Mouse (Mus musculus): ENCODE data around the gene Pjvk. TPM values are rescaled to one million over a fixed set of nuclear protein-coding genes. Genes with fewer than 3 reads are reported as not detected.

Gene Pjvk
- total RNA-seq, 1 experiment from 2014 or later = not detected

DNA sequence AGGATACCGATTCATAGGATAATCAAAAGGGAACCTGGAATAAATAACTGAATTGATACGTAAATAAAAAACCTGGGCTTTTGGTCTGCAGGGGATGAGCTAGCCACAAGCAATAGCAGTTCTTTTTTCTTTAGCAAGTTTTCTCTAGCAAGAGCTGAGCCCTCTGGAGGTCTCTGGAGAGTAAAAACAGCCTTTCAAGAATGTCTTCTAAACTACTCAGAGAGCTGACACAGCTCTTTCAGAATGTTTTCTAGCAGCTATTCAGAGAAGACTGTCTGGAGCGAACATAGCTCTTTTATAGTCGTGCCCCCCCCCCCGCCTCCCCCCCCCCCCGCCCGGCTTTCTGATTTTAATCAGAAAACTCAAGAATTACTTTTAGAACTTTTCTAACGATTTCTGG, 11.1 kb downstream of the Pjvk start:
- no peak for ATAC-seq (replicated peaks; ENCODE audit: low read depth, poor library complexity, severe bottlenecking)

- no peak for ATAC-seq (replicated peaks; ENCODE audit: low read depth, poor library complexity, severe bottlenecking)
These were observed 17.3 kb downstream of the Pjvk start for GRCm38 (mm10) chr2:76665531-76665930.

GRCm38 (mm10) chr2:76667200-76667599, 18.9 kb downstream of the Pjvk start:
- ATAC-seq (replicated peaks; ENCODE audit: low read depth, poor library complexity, severe bottlenecking) = no peak

DNA sequence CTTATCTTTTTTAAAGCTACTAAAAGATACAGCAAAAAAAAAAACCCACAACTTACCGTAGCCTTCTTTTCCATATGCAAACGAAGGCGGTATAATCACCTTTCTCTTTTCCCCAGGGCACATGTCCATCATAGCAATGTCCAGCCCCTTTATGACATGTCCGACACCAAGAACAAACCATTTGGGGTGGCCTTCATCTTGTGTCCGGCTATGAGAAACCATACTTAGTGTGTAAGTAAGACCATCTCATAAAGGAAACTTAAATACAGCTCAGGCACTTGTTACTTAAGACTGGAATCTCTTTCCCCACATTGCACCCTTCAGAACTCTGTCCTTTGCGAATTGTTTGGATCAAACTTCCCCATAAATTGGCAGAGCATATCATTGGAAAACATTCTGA, 23.4 kb downstream of the Pjvk start:
- no peak for ATAC-seq (replicated peaks; ENCODE audit: low read depth, poor library complexity, severe bottlenecking)

GRCm38 (mm10) chr2:76672134-76672745, 24.0 kb downstream of the Pjvk start:
- no peak for ATAC-seq (replicated peaks; ENCODE audit: low read depth, poor library complexity, severe bottlenecking)

GRCm38 (mm10) chr2:76672966-76673392, 24.7 kb downstream of the Pjvk start, which contains the start of gene Fkbp7:
Gene Fkbp7 (minus strand): TSS chr2:76673116.
- peak; percentile 86 for ATAC-seq (replicated peaks; ENCODE audit: low read depth, poor library complexity, severe bottlenecking)

DNA sequence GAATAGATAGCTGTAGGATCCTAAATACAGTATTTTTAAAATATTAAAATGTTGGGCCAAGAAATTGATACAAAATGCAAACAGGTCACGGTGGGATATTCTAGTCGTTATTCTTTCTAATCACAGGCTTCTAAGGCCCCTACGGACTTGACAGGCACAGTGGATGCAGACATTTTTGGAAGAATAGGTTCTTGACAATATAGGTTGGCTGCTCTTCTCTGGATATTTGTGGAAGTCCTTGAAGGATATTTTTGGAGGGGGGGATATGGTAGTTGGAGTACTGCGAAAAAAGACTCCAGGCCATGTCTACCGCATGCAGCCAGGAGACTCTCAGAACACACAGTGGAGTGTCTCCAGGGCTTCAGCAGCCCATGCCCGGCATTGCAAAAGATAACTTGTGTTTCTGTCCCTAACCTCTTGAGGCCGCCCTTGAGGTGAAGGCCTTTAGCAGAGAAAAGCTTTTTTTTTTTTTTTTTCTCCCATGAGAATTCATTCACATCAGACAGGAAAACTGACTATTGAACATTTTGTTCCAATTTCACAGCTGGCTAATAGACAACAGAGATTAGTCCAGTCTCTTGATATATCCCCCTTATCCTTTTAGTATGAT, 25.3 kb downstream of the Pjvk start:
- peak; percentile 48 for ATAC-seq (replicated peaks; ENCODE audit: low read depth, poor library complexity, severe bottlenecking)

- ATAC-seq (replicated peaks; ENCODE audit: low read depth, poor library complexity, severe bottlenecking) = peak; percentile 54
These were observed 26.6 kb downstream of the Pjvk start, which contains the start of gene Plekha3 for GRCm38 (mm10) chr2:76674725-76675427. Gene Plekha3 (plus strand): TSS chr2:76675281.

DNA sequence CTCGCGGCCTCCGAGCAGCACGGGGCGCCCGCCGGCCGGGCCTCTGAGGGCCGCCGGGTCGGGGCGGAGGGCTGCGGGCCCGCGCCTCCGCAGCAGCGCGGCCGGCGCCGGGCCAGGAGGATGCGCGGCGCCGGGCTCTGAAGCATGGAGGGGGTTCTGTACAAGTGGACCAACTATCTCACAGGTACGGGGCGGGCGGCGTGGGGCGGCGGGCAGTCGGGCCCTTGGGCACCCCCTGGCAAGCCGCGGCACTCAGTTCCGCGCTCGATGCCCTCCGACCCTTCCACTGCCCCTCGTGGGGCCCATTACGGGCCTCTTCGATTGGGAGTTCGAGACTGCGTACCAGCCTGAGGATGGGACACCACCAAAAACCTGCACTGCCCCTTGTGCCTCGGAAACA, 27.2 kb downstream of the Pjvk start:
- ATAC-seq (replicated peaks; ENCODE audit: low read depth, poor library complexity, severe bottlenecking) = no peak

DNA sequence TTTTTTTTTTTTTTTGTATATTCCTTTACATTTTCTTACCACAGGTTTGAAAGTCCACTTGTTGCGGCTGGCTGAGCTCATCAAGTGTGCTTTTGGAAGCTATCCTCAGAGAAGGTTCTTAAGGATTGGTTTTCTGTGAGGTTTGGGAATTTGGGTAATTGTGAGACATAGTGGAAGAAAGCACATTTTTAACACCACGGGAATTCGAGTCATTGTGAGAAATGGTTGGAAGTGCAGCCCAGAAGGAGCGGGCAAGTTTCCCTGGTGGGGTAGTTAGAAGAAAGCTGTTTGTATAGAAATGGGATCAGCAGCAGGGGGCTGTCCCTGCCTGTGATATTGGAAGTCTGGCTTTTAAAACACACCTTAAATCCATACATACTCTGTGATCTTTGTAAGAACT, 27.7 kb downstream of the Pjvk start:
- ATAC-seq (replicated peaks; ENCODE audit: low read depth, poor library complexity, severe bottlenecking) = no peak

DNA sequence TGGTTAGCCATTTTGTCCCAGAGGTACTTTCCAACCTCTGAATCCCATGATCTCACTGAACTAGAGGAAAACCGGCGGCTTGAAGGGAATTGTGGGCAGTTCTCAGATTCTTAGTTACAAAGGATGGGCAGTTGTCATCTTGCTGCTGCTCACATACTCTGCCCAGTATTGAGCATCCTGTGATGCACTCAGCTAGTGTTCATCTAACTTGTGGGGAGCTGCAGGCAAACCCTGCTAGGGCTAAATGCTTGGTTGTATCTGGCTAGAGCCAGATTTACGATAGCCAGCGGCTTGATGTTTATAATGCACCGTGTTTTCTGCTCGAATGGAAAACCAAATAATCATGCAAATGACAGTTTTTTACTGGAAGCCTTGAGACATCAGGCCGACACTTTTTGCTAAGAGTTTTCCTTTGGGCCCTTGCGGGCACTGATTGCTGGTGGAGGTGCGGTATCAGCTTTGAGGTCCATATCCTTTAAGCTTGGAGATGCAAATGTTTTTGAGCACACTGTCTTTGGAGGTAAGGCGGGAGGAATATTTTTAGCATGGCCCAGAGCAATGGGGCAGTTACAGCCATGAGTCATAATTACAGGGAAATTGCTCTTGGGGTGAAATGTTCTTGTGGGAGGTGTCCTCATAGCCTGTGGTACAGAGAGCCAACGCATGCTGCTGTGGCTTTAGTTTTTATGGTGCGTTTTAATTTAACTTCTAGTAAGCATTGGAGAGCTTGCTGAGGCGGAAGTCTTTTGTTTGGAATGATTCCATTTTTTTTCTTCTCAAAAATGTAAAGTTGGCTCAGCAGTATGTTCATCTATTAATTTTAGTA, 28.3 kb downstream of the Pjvk start:
- ATAC-seq (replicated peaks; ENCODE audit: low read depth, poor library complexity, severe bottlenecking) = no peak

DNA sequence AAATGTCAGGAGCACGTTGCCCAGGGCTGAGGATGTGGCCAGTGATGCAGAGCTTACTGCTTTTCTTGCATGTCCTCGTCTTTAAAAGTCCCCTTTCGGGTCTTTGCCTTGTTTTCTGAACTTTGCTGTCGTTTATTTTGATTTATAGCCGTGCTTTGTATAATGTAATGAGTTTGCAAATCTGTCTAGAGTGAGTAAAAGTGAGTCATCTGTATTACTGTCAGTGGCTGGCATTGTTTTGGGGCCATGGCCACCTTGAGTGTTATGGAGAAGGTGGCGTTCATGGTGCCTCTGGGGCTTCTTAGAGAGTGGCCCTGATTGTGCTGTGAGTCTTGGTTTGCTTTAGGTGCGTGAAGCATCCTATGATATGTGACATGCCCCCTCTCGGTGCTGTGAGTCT, 34.0 kb downstream of the Pjvk start:
- ATAC-seq (replicated peaks; ENCODE audit: low read depth, poor library complexity, severe bottlenecking) = no peak

GRCm38 (mm10) chr2:76686986-76687385, 38.7 kb downstream of the Pjvk start:
- ATAC-seq (replicated peaks; ENCODE audit: low read depth, poor library complexity, severe bottlenecking) = no peak

DNA sequence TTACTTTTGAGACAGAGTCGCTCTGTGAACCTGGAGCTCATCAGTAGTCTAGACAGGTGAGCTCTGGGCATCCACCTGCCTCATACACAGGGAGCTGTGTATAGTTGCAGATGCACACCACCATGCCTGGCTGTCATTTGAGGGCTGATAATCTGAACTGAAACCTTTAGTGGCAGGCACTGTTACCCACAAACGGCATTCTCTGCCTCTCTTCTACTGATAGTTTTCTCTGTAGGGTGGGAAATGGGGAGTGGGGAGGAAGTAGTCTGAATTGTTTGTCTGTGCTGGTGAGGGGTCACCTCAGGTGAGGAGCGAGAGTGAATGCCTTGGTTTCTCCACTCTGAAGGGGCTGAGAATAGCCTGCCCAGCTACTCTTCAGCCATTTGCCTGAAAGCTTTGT, 39.3 kb downstream of the Pjvk start:
- no peak for ATAC-seq (replicated peaks; ENCODE audit: low read depth, poor library complexity, severe bottlenecking)

GRCm38 (mm10) chr2:76688162-76688561, 39.9 kb downstream of the Pjvk start:
- ATAC-seq (replicated peaks; ENCODE audit: low read depth, poor library complexity, severe bottlenecking) = peak; percentile 43

- ATAC-seq (replicated peaks; ENCODE audit: low read depth, poor library complexity, severe bottlenecking) = peak; percentile 90
These were observed 42.3 kb downstream of the Pjvk start for GRCm38 (mm10) chr2:76690436-76691204.

GRCm38 (mm10) chr2:76693765-76694164, 45.5 kb downstream of the Pjvk start:
- no peak for ATAC-seq (replicated peaks; ENCODE audit: low read depth, poor library complexity, severe bottlenecking)

DNA sequence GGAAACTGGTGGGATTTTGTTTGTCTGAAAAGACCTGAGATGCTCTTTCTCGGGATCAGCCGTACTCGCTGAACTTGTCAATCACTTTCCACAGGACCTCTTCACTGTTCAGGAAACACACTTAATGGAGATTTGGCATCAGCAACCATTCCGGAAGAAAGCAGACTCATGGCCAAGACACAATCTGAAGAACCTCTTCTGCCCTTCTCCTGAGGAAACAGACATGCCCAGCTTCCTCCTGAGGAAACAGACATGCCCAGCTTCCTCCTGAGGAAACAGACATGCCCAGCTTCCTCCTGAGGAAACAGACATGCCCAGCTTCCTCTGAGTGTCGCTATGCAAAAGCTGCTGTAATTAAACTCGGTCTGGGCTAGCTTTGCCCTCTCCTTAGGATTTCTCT, 47.0 kb downstream of the Pjvk start:
- no peak for ATAC-seq (replicated peaks; ENCODE audit: low read depth, poor library complexity, severe bottlenecking)

DNA sequence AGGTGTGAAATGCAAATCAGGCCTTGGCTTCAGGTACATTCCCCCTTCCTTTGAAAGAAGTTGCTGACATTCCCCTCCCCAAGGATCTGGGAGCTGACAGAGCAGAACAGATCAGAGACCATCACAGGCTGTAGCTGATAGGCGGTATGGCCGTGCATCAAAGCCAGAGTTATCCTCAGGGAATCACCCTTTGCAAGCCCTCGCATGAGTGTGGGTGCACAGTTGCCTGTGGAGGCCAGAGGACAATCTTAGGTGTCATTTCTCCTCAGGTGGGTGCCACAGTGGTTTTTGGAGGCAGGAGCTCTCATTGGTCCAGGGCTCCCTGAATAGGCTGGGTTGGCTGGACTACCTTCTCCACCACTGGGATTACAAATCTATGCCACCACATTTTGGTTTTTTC, 53.9 kb downstream of the Pjvk start:
- no peak for ATAC-seq (replicated peaks; ENCODE audit: low read depth, poor library complexity, severe bottlenecking)

DNA sequence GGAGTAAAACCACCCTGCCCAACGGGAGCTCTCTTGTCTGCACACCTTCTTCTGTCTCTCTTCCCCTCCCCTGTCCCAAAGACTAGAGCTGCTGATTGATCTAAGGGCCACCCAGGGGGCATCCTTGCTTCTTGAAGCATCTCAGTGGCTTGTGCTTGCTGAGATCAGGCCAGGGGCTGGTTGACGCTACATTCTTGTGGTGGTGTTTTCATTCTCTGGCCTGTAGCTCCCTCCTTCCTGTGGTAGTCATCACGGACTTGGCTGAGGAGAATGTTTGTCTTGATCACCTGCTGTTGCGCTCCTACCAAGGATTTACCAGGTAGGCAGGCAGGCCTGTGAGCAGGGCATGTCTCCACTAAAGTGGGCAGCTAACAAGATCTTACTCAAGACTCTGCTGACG, 54.5 kb downstream of the Pjvk start:
- ATAC-seq (replicated peaks; ENCODE audit: low read depth, poor library complexity, severe bottlenecking) = no peak

All from common myeloid progenitor, adult 5-6 weeks (primary cell).